Mouse (Mus musculus) leukemia stem cell, adult 10-12 weeks (primary cell): ENCODE measurements around the gene Tent4a. TPM values are rescaled to one million over a fixed set of nuclear protein-coding genes. Genes with fewer than 3 reads are reported as not detected.

Experiments
- polyA plus RNA-seq: library from polyadenylated mRNA; stranded (reverse); fragments of >175 nt; gene quantifications from 2 replicates; pipeline ENCODE4 v1.2.3, GENCODE M21; 2012; ENCODE audit warnings: low replicate concordance

Tent4a gene
- polyA plus RNA-seq: 14.6 and 16.6 TPM in 2 replicates

DNA sequence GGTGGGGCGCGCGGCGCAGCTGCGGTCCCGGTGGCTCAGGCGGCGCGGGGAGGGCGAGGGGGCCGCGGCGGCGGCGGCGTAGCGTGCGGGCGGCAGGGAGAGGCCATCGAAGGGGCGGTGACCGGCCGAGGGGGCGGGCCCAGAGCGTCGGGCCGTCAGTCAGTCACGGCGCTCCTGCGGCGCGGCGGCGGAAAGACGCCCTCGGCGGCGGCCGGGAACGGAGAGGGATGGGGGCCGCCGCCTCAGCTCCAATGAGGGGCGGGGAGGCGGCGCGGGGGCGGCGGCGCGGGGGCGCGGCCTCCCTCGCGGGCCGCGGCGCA is at the start of gene Tent4a:
Gene Tent4a, minus strand, starts transcription at position 284 of the 320 bp plus-strand sequence.

DNA sequence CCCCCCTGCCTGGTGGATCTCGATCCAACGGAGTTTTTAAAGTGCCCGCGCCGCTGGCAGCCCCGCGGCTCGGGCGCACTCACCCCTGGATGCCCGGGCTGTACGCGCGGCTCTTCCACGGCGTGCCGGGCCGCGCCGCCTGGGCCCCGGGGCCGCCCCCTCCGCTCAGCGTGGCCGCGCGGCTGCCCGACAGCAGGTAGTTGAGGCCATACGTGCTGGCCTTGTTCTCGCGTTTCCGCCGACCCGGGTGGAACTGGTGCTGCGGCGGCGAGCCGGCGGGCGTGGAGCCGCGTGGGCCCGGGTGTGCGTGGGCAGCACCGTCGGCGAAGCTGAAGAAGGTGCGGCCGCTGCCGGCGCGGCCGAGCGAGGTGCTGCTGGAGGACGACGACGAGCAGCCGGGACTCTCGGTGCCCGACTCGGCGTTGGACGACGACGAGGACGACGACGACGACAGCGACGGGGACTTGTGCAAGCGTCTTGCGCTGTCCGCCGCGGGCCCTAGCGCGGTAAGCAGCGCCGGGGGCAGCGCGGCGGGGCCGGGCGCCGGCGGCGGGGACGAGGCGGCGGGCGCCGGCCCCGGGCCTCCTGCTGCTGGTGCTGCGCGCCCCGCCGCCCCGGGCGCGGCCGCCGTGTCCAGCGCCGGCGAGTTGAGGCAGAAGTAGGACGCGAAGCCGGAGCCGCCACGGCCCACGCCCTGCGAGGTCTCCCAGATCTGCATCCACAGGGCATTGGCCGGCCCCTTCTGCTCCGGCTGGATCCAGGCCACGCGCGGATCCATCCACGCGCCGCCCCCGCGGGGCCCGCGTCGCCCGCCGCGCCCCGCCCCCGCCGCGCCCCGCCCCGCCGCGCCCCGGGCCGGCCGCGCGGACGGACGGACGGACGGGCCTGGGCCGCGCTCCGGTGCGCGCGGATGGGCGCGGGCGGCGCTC is 748 bp downstream of the Tent4a start, which contains the start of gene Nsun2:
Gene Nsun2, plus strand, starts transcription at position 342 of the 929 bp plus-strand sequence.

Other genes starting within 250 kb of the Tent4a start
- gene Nsun2, start 871 bp downstream of the Tent4a start, polyA plus RNA-seq: 42.6 and 52.0 TPM in 2 replicates
- gene Srd5a1, start 76.8 kb upstream of the Tent4a start, polyA plus RNA-seq: 0.91 and 2.9 TPM in 2 replicates
- 0.06 and 0.08 TPM in 2 replicates for gene Ube2ql1, start 205.3 kb upstream of the Tent4a start, polyA plus RNA-seq